Mouse (Mus musculus) forebrain, postnatal 0 days (tissue): ENCODE measurements around the gene Hsf5. TPM values are rescaled to one million over a fixed set of nuclear protein-coding genes. Genes with fewer than 3 reads are reported as not detected.

ENCODE experiments used
- ATAC-seq: fragments of 200-750 bp; cut with Nextera tagmentation; 2 replicates; pipeline ENCODE4 v1.8.0; 2017; ENCODE audit warnings: mild to moderate bottlenecking, moderate library complexity
- DNase-seq: peaks from one replicate; pipeline ENCODE4 v3.0.0-alpha.2; 2015
- H3K27ac ChIP-seq: fragments of 300-500 bp; sonication (generic); 2 replicates; pipeline ENCODE4 v1.5.1; 2014; ENCODE audit warnings: low read depth, mild to moderate bottlenecking, antibody characterized with exemption, low read length, moderate library complexity, mixed read lengths
- H3K27me3 ChIP-seq: fragments of 300-500 bp; sonication (generic); 2 replicates; pipeline ENCODE4 v1.6.1; 2014; ENCODE audit warnings: mild to moderate bottlenecking, low read length, mixed read lengths; ENCODE audit not compliant: insufficient read depth
- H3K36me3 ChIP-seq: fragments of 300-500 bp; sonication (generic); 2 replicates; pipeline ENCODE4 v1.6.1; 2014; ENCODE audit warnings: mild to moderate bottlenecking, moderate library complexity; ENCODE audit not compliant: insufficient read depth
- H3K4me1 ChIP-seq: fragments of 300-500 bp; sonication (generic); 2 replicates; pipeline ENCODE4 v1.6.1; 2014; ENCODE audit warnings: antibody characterized with exemption; ENCODE audit not compliant: insufficient read depth
- H3K4me2 ChIP-seq: fragments of 300-500 bp; sonication (generic); 2 replicates; pipeline ENCODE4 v1.6.1; 2014; ENCODE audit warnings: low read depth, mild to moderate bottlenecking, moderate library complexity
- H3K4me3 ChIP-seq: fragments of 300-500 bp; sonication (generic); 2 replicates; pipeline ENCODE4 v1.5.1; 2014; ENCODE audit warnings: low read depth, low read length, mixed read lengths
- H3K9ac ChIP-seq: fragments of 300-500 bp; sonication (generic); 2 replicates; pipeline ENCODE4 v1.6.1; 2014; ENCODE audit warnings: mild to moderate bottlenecking
- H3K9me3 ChIP-seq: fragments of 300-500 bp; sonication (generic); 2 replicates; pipeline ENCODE4 v1.6.1; 2016; ENCODE audit warnings: low read length
- CTCF ChIP-seq: sonication (generic); IDR thresholded peaks from 2 replicates; pipeline ENCODE4 v1.5.1; 2016; ENCODE audit warnings: antibody characterized with exemption, control low read depth, low read depth
- WGBS: fragments of 180-500 bp; shearing (Covaris S2); extraction: QIAGEN DNeasy Blood & Tissue Kit; methylation state at CpG from one replicate; pipeline ENCODE4 v1.1.7; 2014; 5-methylcytosine and 5-hydroxymethylcytosine counted together
- polyA plus RNA-seq: library from polyadenylated mRNA; unstranded; fragments of >200 nt; fragmentation: Nextera tagmentation; extraction: Ambion mirVana; gene quantifications from 2 replicates; pipeline ENCODE4 v1.2.1, GENCODE M21; 2015
- total RNA-seq: library from RNA; depleted of rRNA; stranded (reverse); fragments of >200 nt; gene quantifications from 2 replicates; pipeline ENCODE4 v1.2.3, GENCODE M21; 2014

Gene Hsf5
- total and polyA plus RNA-seq, 2 experiments from 2014 or later = 0.16 to 0.48 TPM

DNA sequence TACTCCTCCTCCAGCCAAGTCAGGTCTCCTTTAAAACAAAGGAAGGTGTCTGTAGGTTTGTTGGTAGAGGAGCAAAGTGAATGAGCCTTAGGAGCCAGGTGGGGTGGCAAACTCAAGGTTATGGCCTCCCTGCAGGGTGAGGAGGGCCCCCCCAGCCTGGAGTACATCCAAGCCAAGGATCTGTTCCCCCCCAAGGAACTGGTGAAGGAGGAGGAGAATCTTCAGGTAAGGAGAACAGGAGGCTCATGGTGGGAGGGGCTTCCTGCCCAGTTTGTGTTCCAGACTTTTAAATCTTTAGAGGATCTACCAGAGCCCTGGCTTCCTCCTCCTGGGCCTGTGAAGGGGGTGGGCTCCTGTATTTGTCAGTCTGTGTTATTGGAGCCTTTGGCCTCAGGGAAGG, 19.9 kb upstream of the Hsf5 start:
- no peak for TF ChIP-seq CTCF
- ATAC-seq (no peak), DNase-seq (no peak)
- 0 out of 2 replicates have a peak overlapping the region, but pooled peaks have one; percentile 92 for H3K27ac ChIP-seq
- no peaks in the 10 kb centered on the region for H3K9me3 ChIP-seq
- H3K4me2 ChIP-seq = peak overlapping the region; percentile 83
- H3K36me3 ChIP-seq = peaks cover 45% of the 10 kb centered on the region
- no peaks in the 10 kb centered on the region for H3K27me3 ChIP-seq
- H3K4me3 ChIP-seq = peak overlapping the region; percentile 68
- H3K9ac ChIP-seq = peak overlapping the region; percentile 88
- peaks cover 13% of the 10 kb centered on the region; the same call in 1 of the 2 replicates for H3K4me1 ChIP-seq

GRCm38 (mm10) chr11:87599395-87600089, 17.4 kb upstream of the Hsf5 start:
- Histone ChIP-seq H3K36me3 (peaks cover 70% of the 10 kb centered on the region), H3K9me3 (no peaks in the 10 kb centered on the region), H3K9ac (no peak overlapping the region), H3K4me3 (no peak overlapping the region), H3K27me3 (no peaks in the 10 kb centered on the region), H3K4me2 (no peak overlapping the region), H3K27ac (no peak overlapping the region), H3K4me1 (0 out of 2 replicates have a peak, but pooled peaks cover 3% of the 10 kb centered on the region)
- no peak for TF ChIP-seq CTCF
- WGBS = 89% methylated on average over 13 of the region's 13 CpGs
- ATAC-seq = no peak
- no peak for DNase-seq

DNA sequence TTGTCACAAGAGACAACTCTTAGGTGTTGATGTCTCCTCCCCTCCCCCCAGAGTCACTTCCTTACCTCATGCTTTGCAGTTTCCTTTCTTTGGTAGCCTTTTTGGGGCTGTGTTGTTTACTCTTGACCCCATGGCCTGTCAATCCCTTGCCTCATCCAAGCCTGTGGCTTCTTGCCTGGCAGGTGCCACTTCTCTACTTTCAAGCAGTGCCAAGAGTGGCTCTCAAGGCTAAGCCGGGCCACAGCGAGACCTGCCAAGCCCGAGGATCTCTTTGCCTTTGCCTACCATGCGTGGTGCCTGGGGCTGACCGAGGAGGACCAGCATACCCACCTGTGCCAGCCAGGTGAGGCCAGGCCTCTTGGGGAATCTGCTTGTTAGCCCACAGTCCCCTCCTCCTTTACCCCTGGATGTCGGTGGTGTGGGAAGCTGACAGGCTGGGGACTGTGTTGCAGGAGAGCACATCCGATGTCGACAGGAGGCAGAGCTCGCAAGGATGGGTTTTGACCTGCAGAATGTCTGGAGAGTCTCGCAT, 16.6 kb upstream of the Hsf5 start:
- WGBS = 90% methylated on average over 10 of the region's 10 CpGs
- Histone ChIP-seq H3K9ac (no peak overlapping the region), H3K36me3 (peaks cover 78% of the 10 kb centered on the region), H3K9me3 (no peaks in the 10 kb centered on the region), H3K4me2 (no peak overlapping the region), H3K4me3 (no peak overlapping the region), H3K27ac (no peak overlapping the region), H3K27me3 (no peaks in the 10 kb centered on the region), H3K4me1 (no peaks in the 10 kb centered on the region)
- ATAC-seq (no peak), DNase-seq (no peak)
- no peak for TF ChIP-seq CTCF

- Histone ChIP-seq H3K4me1 (no peaks in the 10 kb centered on the region), H3K4me2 (no peak overlapping the region)
- no peak for TF ChIP-seq CTCF
Measured at GRCm38 (mm10) chr11:87602234-87602633, 14.7 kb upstream of the Hsf5 start.

DNA sequence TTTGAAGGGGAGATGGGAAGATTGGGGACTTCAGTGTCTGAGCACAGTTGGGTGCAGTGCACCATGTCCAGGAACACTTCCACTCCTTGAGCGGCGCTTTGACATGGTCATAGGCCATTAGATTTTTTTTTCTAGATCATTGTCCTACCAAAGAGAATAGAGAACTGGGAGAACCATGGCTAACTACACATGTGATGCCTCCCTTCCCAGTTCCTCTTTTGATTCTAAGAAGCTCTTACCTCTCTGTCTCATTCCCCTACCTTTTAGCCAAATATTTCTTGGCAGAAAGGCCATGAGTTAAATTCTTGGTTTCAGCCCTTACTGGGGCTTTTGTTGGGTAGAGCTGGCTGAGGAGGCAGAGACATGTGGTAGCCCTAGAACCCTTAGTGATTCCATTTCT, 13.4 kb upstream of the Hsf5 start:
- DNase-seq = no peak
- Histone ChIP-seq H3K9me3 (no peaks in the 10 kb centered on the region), H3K9ac (no peak overlapping the region), H3K4me1 (no peaks in the 10 kb centered on the region), H3K4me2 (no peak overlapping the region), H3K4me3 (no peak overlapping the region), H3K36me3 (peaks cover 96% of the 10 kb centered on the region), H3K27ac (no peak overlapping the region), H3K27me3 (no peaks in the 10 kb centered on the region)
- no peak for ATAC-seq
- WGBS = 91% methylated on average over 2 of the region's 2 CpGs
- no peak for TF ChIP-seq CTCF

More at GRCm38 (mm10) chr11:87602234-87602633, 14.7 kb upstream of the Hsf5 start:
- Histone ChIP-seq H3K27me3 (no peaks in the 10 kb centered on the region), H3K36me3 (peaks cover 95% of the 10 kb centered on the region), H3K27ac (no peak overlapping the region), H3K9ac (no peak overlapping the region), H3K4me3 (no peak overlapping the region), H3K9me3 (no peaks in the 10 kb centered on the region)
- ATAC-seq = no peak
- DNase-seq = no peak
- WGBS = 95% methylated on average over 9 of the region's 9 CpGs

- Histone ChIP-seq H3K4me1 (no peaks in the 10 kb centered on the region), H3K27me3 (no peaks in the 10 kb centered on the region), H3K9me3 (no peaks in the 10 kb centered on the region), H3K4me2 (no peak overlapping the region), H3K9ac (no peak overlapping the region), H3K36me3 (peaks cover 91% of the 10 kb centered on the region), H3K4me3 (no peak overlapping the region), H3K27ac (no peak overlapping the region)
- DNase-seq (no peak), ATAC-seq (no peak)
- 79% methylated on average over 7 of the region's 7 CpGs for WGBS
- TF ChIP-seq CTCF = no peak
Measured at GRCm38 (mm10) chr11:87609264-87609663, 7.7 kb upstream of the Hsf5 start.

- Histone ChIP-seq H3K4me3 (no peak overlapping the region), H3K36me3 (peaks cover 91% of the 10 kb centered on the region), H3K9ac (no peak overlapping the region), H3K4me2 (no peak overlapping the region), H3K4me1 (no peaks in the 10 kb centered on the region), H3K27ac (no peak overlapping the region), H3K27me3 (no peaks in the 10 kb centered on the region), H3K9me3 (no peaks in the 10 kb centered on the region)
- 69% methylated on average over 9 of the region's 9 CpGs for WGBS
- ATAC-seq = no peak
- DNase-seq = peak; percentile 7
- no peak for TF ChIP-seq CTCF
Measured at GRCm38 (mm10) chr11:87611547-87611946, 5.4 kb upstream of the Hsf5 start.
